Mouse (Mus musculus) neutrophil, adult 5-6 weeks (primary cell): ENCODE measurements around the gene Tnfsf14. TPM values are rescaled to one million over a fixed set of nuclear protein-coding genes. Genes with fewer than 3 reads are reported as not detected.
A peak's percentile ranks its signal among the peaks of the same experiment; 100 is the strongest.

ENCODE experiments used
- ATAC-seq: fragments of 151-379, 151-347 bp; 2 replicates; pipeline ENCODE4 v1.8.0; 2017; ENCODE audit warnings: mild to moderate bottlenecking, moderate TSS enrichment; ENCODE audit not compliant: insufficient number of reproducible peaks, poor library complexity, low FRiP score, severe bottlenecking; ENCODE audit errors: extremely low read depth
- total RNA-seq: library from RNA; stranded (forward); fragments of 200-1000 nt; gene quantifications from 2 replicates; pipeline ENCODE4 v1.2.3, GENCODE M21; 2017

The Tnfsf14 gene
- total RNA-seq, 1 experiment from 2014 or later = 79.1 TPM

GRCm38 (mm10) chr17:57211501-57211900 lies 17.5 kb upstream of the Tnfsf14 start:
- no peak for ATAC-seq

- peak; percentile 27; the same call in 1 of the 2 replicates for ATAC-seq
These were observed 15.4 kb upstream of the Tnfsf14 start for GRCm38 (mm10) chr17:57209330-57209729.

- ATAC-seq = no peak
These were observed 14.0 kb upstream of the Tnfsf14 start for GRCm38 (mm10) chr17:57207938-57208337.

- no peak for ATAC-seq
These were observed 8.1 kb upstream of the Tnfsf14 start for GRCm38 (mm10) chr17:57201841-57202724.

- ATAC-seq = peak; percentile 68
These were observed 4.3 kb upstream of the Tnfsf14 start for GRCm38 (mm10) chr17:57198252-57198651.

GRCm38 (mm10) chr17:57195326-57196010 lies 1.5 kb upstream of the Tnfsf14 start:
- no peak for ATAC-seq

GRCm38 (mm10) chr17:57194771-57195170 lies 794 bp upstream of the Tnfsf14 start:
- no peak for ATAC-seq

- no peak for ATAC-seq
These were observed 5.3 kb downstream of the Tnfsf14 start for GRCm38 (mm10) chr17:57188510-57189192.

GRCm38 (mm10) chr17:57185641-57186040 lies 8.3 kb downstream of the Tnfsf14 start:
- ATAC-seq = no peak

GRCm38 (mm10) chr17:57182871-57183270 lies 11.1 kb downstream of the Tnfsf14 start:
- peak; percentile 25; the same call in 1 of the 2 replicates for ATAC-seq

- peak; percentile 73 for ATAC-seq
These were observed 13.6 kb downstream of the Tnfsf14 start for GRCm38 (mm10) chr17:57180363-57180762.

GRCm38 (mm10) chr17:57173351-57173750 lies 20.6 kb downstream of the Tnfsf14 start:
- no peak for ATAC-seq

GRCm38 (mm10) chr17:57172378-57172777 lies 21.6 kb downstream of the Tnfsf14 start:
- ATAC-seq = no peak

- ATAC-seq = no peak
These were observed 23.2 kb downstream of the Tnfsf14 start for GRCm38 (mm10) chr17:57170616-57171260.

GRCm38 (mm10) chr17:57166800-57167791 lies 26.9 kb downstream of the Tnfsf14 start:
- ATAC-seq = peak; percentile 74

- ATAC-seq = no peak
These were observed 40.2 kb downstream of the Tnfsf14 start for GRCm38 (mm10) chr17:57153787-57154186.

GRCm38 (mm10) chr17:57153006-57153405 lies 41.0 kb downstream of the Tnfsf14 start:
- ATAC-seq = no peak
